13 mouse cellular contexts compared by ENCODE assay signal in genomic region chr4:80744975-80745734, GRCm38 (mm10).
A peak's percentile ranks its signal among the peaks of the same experiment; 100 is the strongest.
DNase-seq lines count a peak whose midpoint lies in the region; ATAC-seq lines count a peak whose summit lies in the region.
"Had no signal": no experiment of that assay in that cellular context is flagged by ENCODE, and none has a peak within 500 bp of the region (broad histone marks: within the 10 kb centered on the region; RNA-seq: fewer than 3 reads in every experiment).

No protein-coding gene starts in this region.

- no peak for DNase-seq in kidney, postnatal 10 days
- DNase-seq in brain, adult 2 months (ENCODE audit: low read depth, low spot score) = peak; percentile 85
- peak; percentile 18 for DNase-seq in embryo, embryonic 10 days (ENCODE audit: low spot score)
- peak; percentile 21 for DNase-seq in mesoderm, embryonic 11.5 days (ENCODE audit: low read depth, low spot score)
- DNase-seq in heart, postnatal 4 days = no peak
- no peak for DNase-seq in kidney, postnatal 14 days
- DNase-seq: cerebellum, adult 8-10 months; gastrocnemius, postnatal 14 days had no signal

- peak; percentile 35; the same call in 1 of the 2 replicates for ATAC-seq in kidney, embryonic 14.5 days (ENCODE audit: low FRiP score, low TSS enrichment)

- H3K4me2 ChIP-seq in kidney, embryonic 14.5 days (replicated peaks; ENCODE audit: low read depth, low read length) = no peak overlapping the region
- H3K4me2 ChIP-seq: embryonic facial prominence, embryonic 15.5 days; liver, embryonic 15.5 days had no signal

- no peak overlapping the region for H3K27ac ChIP-seq in kidney, embryonic 14.5 days (ENCODE audit: low read depth, low read length)
- H3K27ac ChIP-seq: embryonic facial prominence, embryonic 15.5 days; kidney, postnatal 0 days; liver, embryonic 15.5 days had no signal

- 5% methylated on average over 1 of the region's 1 CpGs for WGBS in kidney, embryonic 14.5 days

- no peaks in the 10 kb centered on the region for H3K36me3 ChIP-seq in kidney, embryonic 14.5 days (ENCODE audit: control insufficient read depth, insufficient read depth, low read length)
- H3K36me3 ChIP-seq: embryonic facial prominence, embryonic 15.5 days; liver, embryonic 15.5 days had no signal

- no peak overlapping the region for H3K4me3 ChIP-seq in kidney, embryonic 14.5 days (ENCODE audit: low read length)
- H3K4me3 ChIP-seq: embryonic facial prominence, embryonic 15.5 days; liver, embryonic 15.5 days; megakaryocyte, embryonic 14.5 days had no signal

- H3K4me1 ChIP-seq in kidney, embryonic 14.5 days (ENCODE audit: control insufficient read depth, insufficient read depth, low read length) = no peaks in the 10 kb centered on the region
- H3K4me1 ChIP-seq: embryonic facial prominence, embryonic 15.5 days; liver, embryonic 15.5 days; megakaryocyte, embryonic 14.5 days had no signal

- no peak overlapping the region for H3K9ac ChIP-seq in kidney, embryonic 14.5 days (ENCODE audit: low read depth, low read length)
- H3K9ac ChIP-seq: embryonic facial prominence, embryonic 15.5 days; liver, embryonic 15.5 days had no signal

- no peaks in the 10 kb centered on the region for H3K27me3 ChIP-seq in kidney, embryonic 14.5 days (ENCODE audit: control insufficient read depth, insufficient read depth, low read length)
- H3K27me3 ChIP-seq: embryonic facial prominence, embryonic 15.5 days; liver, embryonic 15.5 days; megakaryocyte, embryonic 14.5 days had no signal

- no peaks in the 10 kb centered on the region for H3K9me3 ChIP-seq in kidney, embryonic 14.5 days (ENCODE audit: control insufficient read depth, low read length)
- H3K9me3 ChIP-seq: embryonic facial prominence, embryonic 15.5 days; liver, embryonic 15.5 days; megakaryocyte, embryonic 14.5 days had no signal

Comparison
In these comparisons a context has a peak if more than half of its experiments do, and no peak if none do; other contexts are left out.
1. DNase-seq: peak in brain, adult 2 months (single experiment), embryo, embryonic 10 days (single experiment) and mesoderm, embryonic 11.5 days (single experiment); none in kidney, postnatal 10 days (single experiment), heart, postnatal 4 days (single experiment) and kidney, postnatal 14 days (single experiment).